Mouse (Mus musculus): ENCODE results near the gene Fam168a. TPM values are rescaled to one million over a fixed set of nuclear protein-coding genes. Genes with fewer than 3 reads are reported as not detected.

Gene Fam168a
- polyA plus RNA-seq, 1 experiment from 2014 or later: 45.7 TPM

GRCm38 (mm10) chr7:100871892-100872291 is 165.5 kb downstream of the Fam168a start:
- ATAC-seq (ENCODE audit: low read depth): no peak
- H3K9me3 ChIP-seq (ENCODE audit: control insufficient read depth, low read length): no peaks in the 10 kb centered on the region
- H3K36me3 ChIP-seq (ENCODE audit: control insufficient read depth, insufficient read depth, low read length): peaks cover 18% of the 10 kb centered on the region
- no peak overlapping the region for H3K4me2 ChIP-seq (ENCODE audit: low read depth, low read length)
- WGBS: 66% methylated on average over 5 of the region's 5 CpGs
- no peak overlapping the region for H3K9ac ChIP-seq (ENCODE audit: low read length)
- H3K27me3 ChIP-seq (ENCODE audit: control insufficient read depth, insufficient read depth, low read depth, low read length): no peaks in the 10 kb centered on the region
- no peak overlapping the region for H3K27ac ChIP-seq (ENCODE audit: low read length)
- no peak overlapping the region for H3K4me3 ChIP-seq (ENCODE audit: low read length)
- H3K4me1 ChIP-seq (replicated peaks; ENCODE audit: control insufficient read depth, insufficient read depth, low read length): 0 out of 2 replicates have a peak, but pooled peaks cover 4% of the 10 kb centered on the region

- Histone ChIP-seq H3K4me3 (ENCODE audit: low read length) (no peak overlapping the region), H3K36me3 (ENCODE audit: control insufficient read depth, insufficient read depth, low read length) (peaks cover 30% of the 10 kb centered on the region), H3K27me3 (ENCODE audit: control insufficient read depth, insufficient read depth, low read depth, low read length) (no peaks in the 10 kb centered on the region), H3K4me1 (replicated peaks; ENCODE audit: control insufficient read depth, insufficient read depth, low read length) (0 out of 2 replicates have a peak, but pooled peaks cover 4% of the 10 kb centered on the region), H3K27ac (ENCODE audit: low read length) (no peak overlapping the region), H3K9me3 (ENCODE audit: control insufficient read depth, low read length) (no peaks in the 10 kb centered on the region), H3K9ac (ENCODE audit: low read length) (no peak overlapping the region), H3K4me2 (ENCODE audit: low read depth, low read length) (no peak overlapping the region)
- WGBS: 89% methylated on average over 13 of the region's 13 CpGs
- ATAC-seq (ENCODE audit: low read depth): no peak
These were observed 166.8 kb downstream of the Fam168a start for GRCm38 (mm10) chr7:100873197-100873596.

- H3K4me2 ChIP-seq (ENCODE audit: low read depth, low read length): no peak overlapping the region
- 0 out of 2 replicates have a peak, but pooled peaks cover 4% of the 10 kb centered on the region for H3K4me1 ChIP-seq (replicated peaks; ENCODE audit: control insufficient read depth, insufficient read depth, low read length)
- no peak for ATAC-seq (ENCODE audit: low read depth)
- no peaks in the 10 kb centered on the region for H3K9me3 ChIP-seq (ENCODE audit: control insufficient read depth, low read length)
- H3K9ac ChIP-seq (ENCODE audit: low read length): no peak overlapping the region
- H3K4me3 ChIP-seq (ENCODE audit: low read length): no peak overlapping the region
- H3K27ac ChIP-seq (ENCODE audit: low read length): peak overlapping the region; percentile 83
- peaks cover 51% of the 10 kb centered on the region for H3K36me3 ChIP-seq (ENCODE audit: control insufficient read depth, insufficient read depth, low read length)
- 50% methylated on average over 1 of the region's 1 CpGs for WGBS
- no peaks in the 10 kb centered on the region for H3K27me3 ChIP-seq (ENCODE audit: control insufficient read depth, insufficient read depth, low read depth, low read length)
These were observed 169.4 kb downstream of the Fam168a start for GRCm38 (mm10) chr7:100875822-100876221.

- ATAC-seq (ENCODE audit: low read depth): no peak
These were observed 169.9 kb downstream of the Fam168a start for GRCm38 (mm10) chr7:100876293-100876692.

GRCm38 (mm10) chr7:100876771-100877170 is 170.3 kb downstream of the Fam168a start:
- Histone ChIP-seq H3K27ac (ENCODE audit: low read length) (no peak overlapping the region), H3K27me3 (ENCODE audit: control insufficient read depth, insufficient read depth, low read depth, low read length) (no peaks in the 10 kb centered on the region), H3K4me2 (ENCODE audit: low read depth, low read length) (no peak overlapping the region), H3K9ac (ENCODE audit: low read length) (no peak overlapping the region), H3K4me1 (replicated peaks; ENCODE audit: control insufficient read depth, insufficient read depth, low read length) (0 out of 2 replicates have a peak, but pooled peaks cover 4% of the 10 kb centered on the region), H3K4me3 (ENCODE audit: low read length) (no peak overlapping the region), H3K36me3 (ENCODE audit: control insufficient read depth, insufficient read depth, low read length) (peaks cover 59% of the 10 kb centered on the region), H3K9me3 (ENCODE audit: control insufficient read depth, low read length) (no peaks in the 10 kb centered on the region)
- WGBS: 84% methylated on average over 9 of the region's 9 CpGs
- no peak; the same call in 1 of the 2 replicates for ATAC-seq (ENCODE audit: low read depth)

More at GRCm38 (mm10) chr7:100876293-100876692, 169.9 kb downstream of the Fam168a start:
- peak overlapping the region; percentile 83 for H3K27ac ChIP-seq (ENCODE audit: low read length)
- H3K4me1 ChIP-seq (replicated peaks; ENCODE audit: control insufficient read depth, insufficient read depth, low read length): 0 out of 2 replicates have a peak, but pooled peaks cover 4% of the 10 kb centered on the region
- 75% methylated on average over 13 of the region's 13 CpGs for WGBS
- no peak overlapping the region for H3K9ac ChIP-seq (ENCODE audit: low read length)
- no peak overlapping the region for H3K4me2 ChIP-seq (ENCODE audit: low read depth, low read length)
- no peaks in the 10 kb centered on the region for H3K9me3 ChIP-seq (ENCODE audit: control insufficient read depth, low read length)
- H3K4me3 ChIP-seq (ENCODE audit: low read length): no peak overlapping the region
- peaks cover 55% of the 10 kb centered on the region for H3K36me3 ChIP-seq (ENCODE audit: control insufficient read depth, insufficient read depth, low read length)
- no peaks in the 10 kb centered on the region for H3K27me3 ChIP-seq (ENCODE audit: control insufficient read depth, insufficient read depth, low read depth, low read length)

- no peak overlapping the region for H3K4me3 ChIP-seq (ENCODE audit: low read length)
- ATAC-seq (ENCODE audit: low read depth): peak; percentile 51; the same call in 1 of the 2 replicates
These were observed 173.2 kb downstream of the Fam168a start for GRCm38 (mm10) chr7:100879595-100879994.

GRCm38 (mm10) chr7:100881531-100881930 is 175.1 kb downstream of the Fam168a start:
- Histone ChIP-seq H3K36me3 (ENCODE audit: control insufficient read depth, insufficient read depth, low read length) (peaks cover 76% of the 10 kb centered on the region), H3K9me3 (ENCODE audit: control insufficient read depth, low read length) (no peaks in the 10 kb centered on the region), H3K27ac (ENCODE audit: low read length) (no peak overlapping the region), H3K9ac (ENCODE audit: low read length) (no peak overlapping the region), H3K27me3 (ENCODE audit: control insufficient read depth, insufficient read depth, low read depth, low read length) (no peaks in the 10 kb centered on the region), H3K4me3 (ENCODE audit: low read length) (no peak overlapping the region), H3K4me2 (ENCODE audit: low read depth, low read length) (no peak overlapping the region), H3K4me1 (replicated peaks; ENCODE audit: control insufficient read depth, insufficient read depth, low read length) (no peaks in the 10 kb centered on the region)
- 85% methylated on average over 9 of the region's 9 CpGs for WGBS
- ATAC-seq (ENCODE audit: low read depth): no peak

More at GRCm38 (mm10) chr7:100879595-100879994, 173.2 kb downstream of the Fam168a start:
- no peaks in the 10 kb centered on the region for H3K27me3 ChIP-seq (ENCODE audit: control insufficient read depth, insufficient read depth, low read depth, low read length)
- H3K9me3 ChIP-seq (ENCODE audit: control insufficient read depth, low read length): no peaks in the 10 kb centered on the region
- H3K36me3 ChIP-seq (ENCODE audit: control insufficient read depth, insufficient read depth, low read length): peaks cover 71% of the 10 kb centered on the region
- H3K9ac ChIP-seq (ENCODE audit: low read length): no peak overlapping the region
- H3K27ac ChIP-seq (ENCODE audit: low read length): no peak overlapping the region
- 0 out of 2 replicates have a peak, but pooled peaks cover 4% of the 10 kb centered on the region for H3K4me1 ChIP-seq (replicated peaks; ENCODE audit: control insufficient read depth, insufficient read depth, low read length)
- WGBS: 23% methylated on average over 20 of the region's 20 CpGs
- H3K4me2 ChIP-seq (ENCODE audit: low read depth, low read length): no peak overlapping the region

GRCm38 (mm10) chr7:100881950-100882349 is 175.5 kb downstream of the Fam168a start:
- 88% methylated on average over 4 of the region's 4 CpGs for WGBS
- no peak for ATAC-seq (ENCODE audit: low read depth)

GRCm38 (mm10) chr7:100884460-100884859 is 178.0 kb downstream of the Fam168a start:
- no peak for ATAC-seq (ENCODE audit: low read depth)
- Histone ChIP-seq H3K9me3 (ENCODE audit: control insufficient read depth, low read length) (no peaks in the 10 kb centered on the region), H3K36me3 (ENCODE audit: control insufficient read depth, insufficient read depth, low read length) (peaks cover 66% of the 10 kb centered on the region), H3K27me3 (ENCODE audit: control insufficient read depth, insufficient read depth, low read depth, low read length) (no peaks in the 10 kb centered on the region), H3K4me1 (replicated peaks; ENCODE audit: control insufficient read depth, insufficient read depth, low read length) (no peaks in the 10 kb centered on the region), H3K27ac (ENCODE audit: low read length) (no peak overlapping the region), H3K9ac (ENCODE audit: low read length) (no peak overlapping the region), H3K4me3 (ENCODE audit: low read length) (no peak overlapping the region), H3K4me2 (ENCODE audit: low read depth, low read length) (no peak overlapping the region)
- 91% methylated on average over 4 of the region's 4 CpGs for WGBS

More at GRCm38 (mm10) chr7:100881950-100882349, 175.5 kb downstream of the Fam168a start:
- no peaks in the 10 kb centered on the region for H3K4me1 ChIP-seq (replicated peaks; ENCODE audit: control insufficient read depth, insufficient read depth, low read length)
- H3K4me3 ChIP-seq (ENCODE audit: low read length): no peak overlapping the region
- peaks cover 74% of the 10 kb centered on the region for H3K36me3 ChIP-seq (ENCODE audit: control insufficient read depth, insufficient read depth, low read length)
- H3K27me3 ChIP-seq (ENCODE audit: control insufficient read depth, insufficient read depth, low read depth, low read length): no peaks in the 10 kb centered on the region
- H3K4me2 ChIP-seq (ENCODE audit: low read depth, low read length): no peak overlapping the region
- H3K9me3 ChIP-seq (ENCODE audit: control insufficient read depth, low read length): no peaks in the 10 kb centered on the region
- no peak overlapping the region for H3K9ac ChIP-seq (ENCODE audit: low read length)
- no peak overlapping the region for H3K27ac ChIP-seq (ENCODE audit: low read length)
